Mouse (Mus musculus) left cerebral cortex, postnatal 14 days (tissue): ENCODE results near the gene Ddx19b. TPM values are rescaled to one million over a fixed set of nuclear protein-coding genes. Genes with fewer than 3 reads are reported as not detected.
"Not testable (repeated sequence)": the region's sequence is repeated elsewhere in the genome, so short reads cannot be mapped to it uniquely, and the experiment has no call there.

ENCODE experiments used
- DNase-seq, 2 experiments: peaks; one replicate each; pipeline ENCODE4 v3.0.0; 2021 to 2022; ENCODE audit warnings: low spot score in 2 of 2, mixed read lengths in 1 of 2
- intact Hi-C: fragments of 180-260 bp; cut with DNase I; formaldehyde crosslinking; loops from one replicate; pipeline ENCODE4 v1.15.1; 2025
- microRNA-seq, 2 experiments: library from miRNA; unstranded; fragments of <30 nt; microRNA quantifications; one replicate each; pipeline ENCODE4 v1.2.0; 2022
- total RNA-seq, 2 experiments: library from RNA; stranded (reverse); gene quantifications; 2 replicates each; pipeline ENCODE4 v1.2.3; 2021

Gene Ddx19b
- total RNA-seq, 2 experiments from 2014 or later = 28.9 to 29.0 TPM

DNA sequence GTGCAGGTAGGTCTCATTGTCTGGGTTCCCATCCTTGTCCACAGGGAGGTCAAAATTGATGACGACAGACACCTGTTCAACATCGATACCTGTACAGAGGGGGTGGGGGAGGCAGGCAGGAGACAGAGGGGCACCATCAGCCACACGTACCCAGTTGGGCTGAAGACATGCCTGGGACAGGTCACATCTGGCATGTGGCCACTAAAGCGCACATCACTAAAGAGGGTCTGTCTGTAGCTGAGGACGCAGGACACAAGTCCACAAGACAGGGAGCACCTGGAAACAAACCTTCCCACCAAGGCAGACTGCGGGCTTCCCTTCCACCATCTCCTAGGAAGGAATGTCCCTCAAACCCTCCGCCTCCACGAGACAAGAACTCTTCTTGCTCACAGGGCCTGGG is 55.0 kb downstream of the Ddx19b start:
- DNase-seq, intact Hi-C loops: not testable (repeated sequence)

DNA sequence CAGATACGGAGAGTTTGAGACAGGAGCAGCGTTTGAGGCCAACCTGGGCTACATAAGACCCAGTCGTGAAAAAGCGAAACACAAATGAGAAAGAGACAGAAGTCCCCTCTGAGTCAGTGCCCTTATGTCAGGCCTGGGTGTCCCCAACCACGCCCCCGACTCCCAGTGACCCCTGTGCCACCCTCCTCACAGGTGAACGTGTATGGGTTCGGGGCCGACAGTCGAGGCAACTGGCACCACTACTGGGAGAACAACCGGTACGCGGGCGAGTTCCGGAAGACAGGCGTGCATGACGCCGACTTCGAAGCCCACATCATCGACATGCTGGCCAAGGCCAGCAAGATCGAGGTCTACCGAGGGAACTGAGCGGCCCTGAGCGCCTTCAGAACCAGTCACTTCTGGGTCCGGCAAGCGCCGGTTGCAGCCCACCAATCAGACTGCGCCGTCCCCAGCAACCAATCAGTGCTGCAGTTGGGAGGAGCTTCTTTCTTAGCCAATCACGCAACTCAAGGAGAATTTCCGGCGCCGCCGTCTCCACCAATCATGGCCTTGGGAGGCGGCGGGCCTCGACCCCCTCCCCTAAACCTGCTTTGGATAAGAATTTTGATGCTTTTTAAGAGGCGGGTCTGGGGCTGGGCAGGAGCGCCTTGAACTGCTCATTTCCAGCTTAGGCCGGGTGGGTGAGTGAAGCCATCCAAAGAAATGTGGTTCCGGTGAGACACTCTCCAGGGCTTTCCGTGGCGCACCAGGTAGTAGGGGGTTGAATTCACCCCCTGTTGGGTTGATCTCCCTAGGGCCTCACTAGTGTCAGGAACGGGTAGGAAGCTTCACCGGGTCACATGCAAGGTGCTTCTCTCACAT is 61.4 kb downstream of the Ddx19b start:
- peak; percentile 95 to 96 for DNase-seq
- intact Hi-C loops = loop anchor here (5.0 kb wide), 1 partner anchor 48 kb away; no protein-coding TSS in a partner anchor

GRCm38 (mm10) chr8:110967326-110967725 is 64.2 kb downstream of the Ddx19b start:
- intact Hi-C loops = loop anchor here (5.0 kb wide), 1 partner anchor 45 kb away; no protein-coding TSS in a partner anchor
- DNase-seq = peak in 1 of 2 experiments; percentile 25

- intact Hi-C loops = loop anchor here (5.0 kb wide), 1 partner anchor 44 kb away; no protein-coding TSS in a partner anchor
- no peak for DNase-seq
These were observed 65.0 kb downstream of the Ddx19b start for GRCm38 (mm10) chr8:110966586-110966985.

- intact Hi-C loops = loop anchor here (5.0 kb wide), 1 partner anchor 43 kb away; no protein-coding TSS in a partner anchor
These were observed 66.0 kb downstream of the Ddx19b start for GRCm38 (mm10) chr8:110965594-110965993.

DNA sequence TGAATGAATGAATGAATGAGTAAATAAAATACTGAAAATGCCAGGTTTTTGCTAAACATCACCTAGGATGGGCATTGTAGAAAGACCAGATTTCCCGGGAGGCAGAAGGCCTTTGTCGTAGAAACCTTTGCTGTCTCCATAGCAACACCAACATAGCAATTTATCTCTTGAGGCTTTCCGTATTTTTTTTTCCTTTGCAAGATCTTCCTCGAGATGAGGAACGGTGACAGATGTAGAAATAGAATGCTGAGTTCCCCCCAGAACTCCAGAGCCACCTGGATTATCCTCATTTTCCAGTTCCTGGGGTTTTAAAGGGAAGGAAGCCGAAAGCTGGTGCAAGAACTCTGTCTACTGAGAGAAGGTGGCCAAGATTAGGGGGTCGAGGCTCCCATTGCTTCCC is 66.9 kb downstream of the Ddx19b start:
- intact Hi-C loops = loop anchor here (5.0 kb wide), 1 partner anchor 42 kb away; no protein-coding TSS in a partner anchor
- peak in 1 of 2 experiments; percentile 42 for DNase-seq

More at GRCm38 (mm10) chr8:110965594-110965993, 66.0 kb downstream of the Ddx19b start:
- DNase-seq = peak; percentile 57 to 78

- DNase-seq = no peak
- intact Hi-C loops = no loop called here
These were observed 68.5 kb downstream of the Ddx19b start for GRCm38 (mm10) chr8:110963051-110963450.

DNA sequence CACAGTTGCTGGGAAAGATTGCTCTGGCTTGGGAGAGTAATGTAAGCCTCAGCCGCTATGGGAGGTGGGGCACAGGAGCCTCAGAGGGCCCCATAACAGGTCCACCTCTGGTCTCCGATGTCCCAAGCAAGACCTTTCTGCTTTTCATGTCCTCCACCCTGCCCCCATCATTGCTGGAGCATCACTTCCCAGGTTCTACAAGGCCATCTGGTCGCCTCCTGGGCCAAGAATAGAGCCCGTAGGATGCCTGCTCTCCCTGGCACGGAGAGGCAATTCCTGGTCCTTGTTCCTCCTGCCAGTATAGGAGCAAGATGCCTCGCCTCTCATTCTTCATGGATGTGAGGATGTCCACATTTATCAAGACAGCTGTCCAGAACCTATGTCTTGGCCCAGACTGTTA is 71.6 kb downstream of the Ddx19b start:
- no peak for DNase-seq
- intact Hi-C loops = no loop called here

DNA sequence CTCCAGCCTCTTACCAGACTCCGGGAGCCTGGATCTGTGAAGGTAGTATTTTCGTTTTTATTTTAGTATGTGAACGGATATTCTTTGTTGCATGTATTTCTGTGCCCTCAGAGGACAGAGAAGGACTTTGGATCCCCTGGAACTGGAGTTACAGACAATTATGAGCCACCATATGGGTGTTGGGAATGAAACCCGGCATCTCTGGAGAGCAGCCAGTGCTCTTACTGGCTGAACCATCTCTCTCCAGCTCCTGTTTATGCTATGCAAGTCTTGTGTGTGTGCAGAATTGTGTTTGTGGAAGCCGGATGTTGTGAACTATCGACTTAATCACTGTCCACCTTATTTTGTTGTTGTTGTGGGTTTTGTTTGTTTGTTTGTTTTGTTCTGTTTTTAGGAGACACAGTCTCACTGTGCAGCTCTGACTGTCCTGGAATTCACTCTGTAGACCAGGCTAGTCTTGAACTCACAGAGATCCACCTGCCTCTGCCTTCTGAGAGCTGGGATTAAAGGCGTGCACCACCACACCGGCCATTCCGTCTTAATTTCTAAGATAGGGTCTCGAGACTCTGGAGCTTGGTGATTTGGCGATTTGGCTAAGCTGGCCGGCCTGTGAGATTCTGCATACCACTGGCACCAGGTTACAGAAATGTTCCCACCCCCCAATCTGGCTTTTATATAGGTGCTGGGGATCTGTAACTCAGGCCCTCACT is 72.3 kb downstream of the Ddx19b start:
- DNase-seq = no peak
- intact Hi-C loops = no loop called here

DNA sequence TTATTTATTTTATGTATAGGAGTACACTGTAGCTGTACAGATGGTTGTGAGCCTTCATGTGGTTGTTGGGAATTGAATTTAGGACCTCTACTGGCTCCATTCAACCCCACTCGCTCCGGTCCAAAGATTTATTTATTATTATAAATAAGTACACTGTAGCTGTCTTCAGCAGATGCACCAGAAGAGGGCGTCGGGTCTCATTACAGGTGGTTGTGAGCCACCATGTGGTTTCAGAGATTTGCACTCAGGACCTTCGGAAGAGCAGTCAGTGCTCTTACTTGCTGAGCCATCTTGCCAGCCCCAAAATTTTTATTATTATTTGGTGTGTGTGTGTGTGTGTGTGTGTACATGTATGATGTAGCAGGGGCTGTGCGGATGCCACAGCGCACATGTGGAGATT is 73.0 kb downstream of the Ddx19b start:
- DNase-seq, intact Hi-C loops: not testable (repeated sequence)

DNA sequence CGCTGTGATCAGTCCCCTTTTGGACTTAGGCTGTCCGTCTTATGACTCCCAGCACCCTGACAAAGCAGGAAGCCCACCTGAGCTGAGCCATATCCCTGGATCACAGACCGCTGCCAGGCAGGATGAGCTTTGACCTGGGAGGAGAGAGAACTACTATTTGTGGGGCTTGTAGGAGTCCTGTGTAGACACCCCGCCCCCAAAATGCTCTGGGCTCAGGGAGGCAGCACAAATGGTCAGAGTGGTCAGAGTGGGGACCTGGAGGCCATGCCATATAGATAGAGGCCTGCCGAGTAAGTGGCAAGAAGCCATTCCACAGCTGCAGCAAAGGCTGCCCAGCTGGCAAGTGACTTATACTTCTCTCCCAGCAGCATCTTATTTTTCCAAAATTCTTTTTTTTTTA is 73.4 kb downstream of the Ddx19b start:
- DNase-seq = no peak
- intact Hi-C loops = no loop called here

DNA sequence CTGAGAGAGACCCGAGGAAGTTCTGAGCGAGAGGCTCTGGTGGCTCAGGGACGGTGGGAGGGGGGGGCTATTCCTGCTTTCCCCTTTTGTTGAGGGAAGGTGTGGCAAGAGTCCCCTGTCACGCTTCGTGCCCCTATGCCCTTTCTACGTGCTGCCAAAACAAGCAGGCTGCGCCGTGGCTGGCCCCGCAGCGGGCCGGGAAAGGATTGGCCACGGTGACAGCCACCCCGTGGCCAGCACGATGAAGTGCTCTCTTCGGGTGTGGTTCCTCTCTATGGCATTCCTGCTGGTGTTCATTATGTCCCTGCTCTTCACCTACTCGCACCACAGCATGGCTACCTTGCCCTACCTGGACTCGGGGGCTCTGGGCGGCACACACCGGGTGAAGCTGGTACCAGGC is 74.1 kb downstream of the Ddx19b start:
- no peak for DNase-seq
- intact Hi-C loops = no loop called here

GRCm38 (mm10) chr8:110956619-110957450 is 74.7 kb downstream of the Ddx19b start:
- intact Hi-C loops = no loop called here
- DNase-seq = no peak

DNA sequence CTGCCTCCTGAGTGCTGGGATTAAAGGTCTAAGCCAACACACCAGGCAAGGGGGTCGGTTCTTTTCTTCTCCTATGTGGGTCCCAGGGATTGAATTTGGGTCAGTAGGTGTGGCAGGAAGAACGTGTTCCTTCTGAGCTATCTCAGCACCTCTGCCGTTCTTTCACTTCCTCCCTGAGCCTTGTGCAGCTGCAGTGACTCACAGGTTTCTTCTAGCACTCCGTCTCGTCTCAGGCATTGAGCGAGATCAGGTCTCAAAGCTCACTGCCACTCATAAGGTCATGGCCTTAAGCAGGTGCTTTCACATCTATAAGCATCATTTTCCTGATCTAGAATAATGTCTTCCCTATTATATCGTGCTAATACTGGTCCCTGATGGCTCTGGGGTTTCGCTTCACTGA is 76.8 kb downstream of the Ddx19b start:
- DNase-seq = no peak
- intact Hi-C loops = no loop called here

Small RNAs within 50 kb of the gene (microRNA-seq; reads per million reads assigned to microRNA genes)
- gene Gm24103 (0 reads per million in 2 experiments), gene Mir3473d (0.26 to 1.3 reads per million in 2 experiments)

Other genes starting within 250 kb of the Ddx19b start
- gene Il34, start 225.8 kb downstream of the Ddx19b start, total RNA-seq = 100 to 1,000 TPM in 1 of 2 experiments, 10 to 100 TPM in 1; 98.4 to 107 TPM
- gene Cog4, start 185.2 kb downstream of the Ddx19b start, total RNA-seq = 10 to 100 TPM; 54.8 to 56.2 TPM
- 10 to 100 TPM; 53.9 to 54.6 TPM for gene Sf3b3, start 185.0 kb downstream of the Ddx19b start, total RNA-seq
- gene Fuk, start 129.3 kb downstream of the Ddx19b start, total RNA-seq = 10 to 100 TPM; 15.6 to 16.9 TPM
- gene St3gal2, start 111.8 kb downstream of the Ddx19b start, total RNA-seq = 10 to 100 TPM; 84.6 to 88.4 TPM
- gene Ddx19a, start 34.0 kb downstream of the Ddx19b start, total RNA-seq = 10 to 100 TPM; 31.7 to 32.6 TPM
- 10 to 100 TPM; 94.1 to 98.8 TPM for gene Aars, start 1.4 kb upstream of the Ddx19b start, total RNA-seq
- gene Exosc6, start 24.6 kb upstream of the Ddx19b start, total RNA-seq = not detected
- gene Clec18a, start 60.7 kb upstream of the Ddx19b start, total RNA-seq = 1 to 10 TPM in 1 of 2 experiments, under 1 TPM in 1; 0.75 to 1.2 TPM
- gene Pdpr, start 62.9 kb upstream of the Ddx19b start, total RNA-seq = 10 to 100 TPM; 31.6 to 32.1 TPM
- 100 to 1,000 TPM; 143 to 144 TPM for gene Glg1, start 227.5 kb upstream of the Ddx19b start, total RNA-seq